Mouse (Mus musculus): ENCODE data around the gene Lhx6.

DNA sequence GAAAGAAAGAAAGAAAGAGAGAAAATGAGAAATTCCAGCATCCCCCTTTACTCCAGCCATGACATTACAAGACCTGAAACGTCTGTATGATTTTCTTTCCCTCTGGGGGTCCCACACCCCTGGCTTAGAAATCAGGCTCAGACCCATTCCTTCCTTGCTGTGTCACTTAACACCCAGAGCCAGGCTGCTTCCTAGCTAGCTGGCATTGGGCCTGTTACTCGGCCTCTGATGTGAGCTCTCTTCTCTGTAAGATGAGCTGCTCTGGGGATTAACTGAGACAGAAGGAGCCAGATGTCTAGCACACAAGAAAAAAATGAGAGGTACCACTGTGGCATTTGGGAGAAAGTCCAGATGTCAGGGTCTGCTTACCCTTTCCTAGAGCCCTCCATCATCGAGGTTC, 49.0 kb downstream of the Lhx6 start:
- TF ChIP-seq POLR2A (IDR thresholded peaks at IDR 0.05; ENCODE audit: low read depth, low read length) (no peak), CTCF (IDR thresholded peaks at IDR 0.05; ENCODE audit: borderline replicate concordance, insufficient read depth, low read length) (no peak)
